Mouse (Mus musculus) cerebral cortex, adult 2 months (tissue): ENCODE measurements around the gene Neu4.

ENCODE experiments used
- WGBS: fragments of 180-500 bp; shearing (Covaris S2); methylation state at CpG from one replicate; pipeline ENCODE4 v1.1.7; 2018; 5-methylcytosine and 5-hydroxymethylcytosine counted together

The Neu4 gene

GRCm38 (mm10) chr1:94053530-94054216 lies 33.4 kb downstream of the Neu4 start:
- 34% methylated on average over 7 of the region's 7 CpGs for WGBS

DNA sequence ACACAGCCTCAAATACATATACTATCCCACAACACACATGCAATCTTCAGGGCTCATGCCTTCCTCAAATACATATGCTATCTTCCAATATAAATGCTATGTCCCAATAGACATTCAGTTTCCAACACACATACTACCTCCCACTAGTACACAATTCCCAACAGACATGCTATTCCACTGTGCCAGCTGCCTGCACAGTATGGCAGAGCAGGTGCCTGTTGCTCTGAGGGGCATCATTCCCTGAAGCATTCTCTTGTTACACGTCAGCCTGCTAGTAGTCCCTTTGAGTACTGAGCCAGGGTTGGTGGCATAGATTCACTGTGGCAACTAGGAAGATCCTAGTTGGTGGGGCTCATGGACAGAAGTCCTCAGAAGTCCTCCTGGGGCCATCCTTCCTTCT lies 34.2 kb downstream of the Neu4 start:
- WGBS: 51% methylated on average over 1 of the region's 1 CpGs

GRCm38 (mm10) chr1:94055966-94056365 lies 35.7 kb downstream of the Neu4 start:
- 71% methylated on average over 3 of the region's 3 CpGs for WGBS

- 99% methylated on average over 2 of the region's 2 CpGs for WGBS
Observed at GRCm38 (mm10) chr1:94057401-94057800, 37.1 kb downstream of the Neu4 start.

- 75% methylated on average over 1 of the region's 1 CpGs for WGBS
Observed at GRCm38 (mm10) chr1:94058281-94058680, 38.0 kb downstream of the Neu4 start.

DNA sequence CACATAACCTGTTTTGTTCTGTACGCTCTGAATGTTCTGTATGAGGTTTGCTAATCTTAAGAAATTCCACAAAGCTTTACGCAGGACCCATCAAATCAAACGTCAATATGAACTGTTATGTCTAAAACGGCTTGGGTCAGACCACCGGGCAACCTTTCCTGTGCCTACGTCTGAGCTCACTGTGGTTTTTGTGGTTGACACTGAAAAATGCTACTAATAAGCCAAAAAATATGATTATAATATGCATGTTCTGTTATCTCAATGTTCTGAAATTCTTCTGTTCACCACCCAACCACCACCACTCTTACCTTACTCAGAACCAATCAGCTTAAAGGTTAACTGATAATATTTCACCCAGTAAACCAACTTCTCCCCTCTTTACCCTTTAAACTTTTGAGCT lies 54.5 kb downstream of the Neu4 start:
- 91% methylated on average over 6 of the region's 6 CpGs for WGBS

GRCm38 (mm10) chr1:94076702-94077101 lies 56.5 kb downstream of the Neu4 start:
- WGBS: 64% methylated on average over 1 of the region's 1 CpGs
